Mouse (Mus musculus) hindbrain, embryonic 11.5 days (tissue): ENCODE results near the gene Usp49. TPM values are rescaled to one million over a fixed set of nuclear protein-coding genes. Genes with fewer than 3 reads are reported as not detected.

Experiments
- polyA plus RNA-seq: library from polyadenylated mRNA; unstranded; fragments of >200 nt; fragmentation: Nextera tagmentation; extraction: Ambion mirVana; gene quantifications from 2 replicates; pipeline ENCODE4 v1.2.1, GENCODE M21; 2014

Gene Usp49
- polyA plus RNA-seq, 1 experiment from 2014 or later = 9.1 TPM

Other genes starting within 250 kb of the Usp49 start
- 0.31 and 0.35 TPM in 2 replicates for gene Guca1b, start 245.3 kb upstream of the Usp49 start, polyA plus RNA-seq
- gene Guca1a, start 230.1 kb upstream of the Usp49 start, polyA plus RNA-seq = 1.2 and 1.3 TPM in 2 replicates
- 0.40 and 0.49 TPM in 2 replicates for gene AI661453, start 194.1 kb upstream of the Usp49 start, polyA plus RNA-seq
- gene 1700001C19Rik, start 193.3 kb upstream of the Usp49 start, polyA plus RNA-seq = 0.42 and 0.68 TPM in 2 replicates
- 26.5 and 28.7 TPM in 2 replicates for gene Taf8, start 128.4 kb upstream of the Usp49 start, polyA plus RNA-seq
- gene Ccnd3, start 125.6 kb upstream of the Usp49 start, polyA plus RNA-seq = 190 and 195 TPM in 2 replicates
- gene Bysl, start 19.2 kb upstream of the Usp49 start, polyA plus RNA-seq = 30.8 and 31.0 TPM in 2 replicates
- gene Med20, start 19.1 kb upstream of the Usp49 start, polyA plus RNA-seq = 44.6 and 44.8 TPM in 2 replicates
- 1.3 and 1.7 TPM in 2 replicates for gene Gm20517, start 19.1 kb upstream of the Usp49 start, polyA plus RNA-seq
- 370 and 375 TPM in 2 replicates for gene Tomm6, start 57.7 kb downstream of the Usp49 start, polyA plus RNA-seq
- 7.9 and 8.6 TPM in 2 replicates for gene Frs3, start 58.3 kb downstream of the Usp49 start, polyA plus RNA-seq
- 1.4 and 2.1 TPM in 2 replicates for gene Gm21981, start 63.8 kb downstream of the Usp49 start, polyA plus RNA-seq
- 0.32 and 1.8 TPM in 2 replicates for gene Prickle4, start 64.0 kb downstream of the Usp49 start, polyA plus RNA-seq
- not detected in 2 replicates for gene Pgc, start 96.2 kb downstream of the Usp49 start, polyA plus RNA-seq
- gene Tfeb, start 106.3 kb downstream of the Usp49 start, polyA plus RNA-seq = 2.5 TPM in 2 replicates
- 39.0 and 40.5 TPM in 2 replicates for gene Mdfi, start 204.0 kb downstream of the Usp49 start, polyA plus RNA-seq